Mouse (Mus musculus) bone marrow macrophage, adult 2 months (primary cell): ENCODE results near the gene Mbd5.

Experiments
- CTCF ChIP-seq: IDR thresholded peaks from 2 replicates; pipeline ENCODE4 v1.5.1; 2012; ENCODE audit warnings: low read depth, mild to moderate bottlenecking, low read length, moderate library complexity
- POLR2A ChIP-seq: IDR thresholded peaks from 2 replicates; pipeline ENCODE4 v1.6.1; 2012; ENCODE audit warnings: mild to moderate bottlenecking, low read depth, low read length, borderline replicate concordance

- no peak for TF ChIP-seq POLR2A
- TF ChIP-seq CTCF = no peak
Observed at GRCm38 (mm10) chr2:49335267-49335666, 386.0 kb downstream of the Mbd5 start.
